Mouse (Mus musculus): Measurements from ENCODE around the gene C77080.

C77080 gene

DNA sequence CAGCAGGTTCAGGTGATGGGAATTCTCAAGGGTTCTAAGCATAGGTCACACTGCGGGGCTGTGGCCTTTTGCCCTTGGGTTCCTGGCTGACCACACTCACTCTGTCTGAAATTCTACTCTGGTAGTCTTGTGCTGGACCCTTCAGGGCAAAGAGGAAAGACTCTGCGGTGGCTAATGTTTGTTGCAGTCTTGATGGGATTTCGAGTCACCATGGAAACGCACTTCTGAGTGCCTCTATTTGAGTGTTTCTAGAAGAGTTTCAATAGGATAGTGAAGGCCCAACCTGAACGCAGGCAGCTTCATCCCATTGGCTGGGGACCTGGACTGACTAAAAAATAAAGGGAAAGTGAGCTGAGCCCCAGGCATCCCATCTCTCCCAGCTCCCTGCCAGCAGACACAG is 5.6 kb upstream of the C77080 start:
- no peak for DNase-seq (ENCODE audit: low spot score in 2 of 2)

DNA sequence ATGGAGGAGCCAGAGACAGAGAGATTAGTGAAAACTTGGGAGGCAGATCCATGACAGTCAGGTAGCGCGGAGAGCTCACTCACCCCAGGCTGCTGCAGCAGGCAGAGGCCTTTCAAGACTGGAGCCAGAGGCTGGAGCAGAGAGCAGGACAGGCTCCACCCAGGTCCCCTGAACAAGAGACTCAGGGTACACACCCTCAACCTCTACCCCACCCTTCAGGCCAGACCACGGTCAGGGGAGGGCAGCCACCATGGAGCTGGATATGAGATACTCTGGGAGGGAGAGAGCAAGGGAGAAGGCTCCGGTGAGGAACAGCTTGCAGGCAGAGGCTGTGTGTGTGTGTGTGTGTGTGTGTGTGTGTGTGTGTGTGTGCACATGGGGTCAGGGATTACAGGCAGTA is 5.0 kb upstream of the C77080 start:
- no peak for DNase-seq (ENCODE audit: low spot score in 2 of 2)

- peak; percentile 57 to 69 for DNase-seq (ENCODE audit: low spot score in 2 of 2)
These were observed 2.2 kb upstream of the C77080 start for GRCm38 (mm10) chr4:129263225-129264021.

DNA sequence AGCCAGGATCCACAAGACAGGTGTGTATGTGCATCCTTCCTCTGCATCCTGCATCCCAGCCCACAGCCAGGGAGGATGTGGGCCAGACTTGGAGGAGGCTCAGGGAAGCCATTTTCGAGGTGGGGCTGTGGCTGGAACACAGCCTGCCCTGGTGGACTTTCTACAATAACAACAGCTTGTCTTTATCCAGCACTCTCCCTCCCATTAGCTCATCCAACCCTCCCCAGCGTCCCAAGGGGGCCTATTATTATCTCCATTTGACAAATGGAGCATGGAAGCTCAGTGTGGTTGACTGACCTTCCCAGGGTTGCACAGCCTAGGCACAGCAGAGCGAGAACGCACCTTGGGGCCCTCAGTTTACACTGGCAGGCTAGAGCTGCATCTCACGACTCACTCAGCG is 526 bp downstream of the C77080 start:
- no peak for DNase-seq (ENCODE audit: low spot score in 2 of 2)

GRCm38 (mm10) chr4:129259101-129259500 is 2.1 kb downstream of the C77080 start:
- no peak for DNase-seq (ENCODE audit: low spot score in 2 of 2)

- DNase-seq (ENCODE audit: low spot score in 2 of 2): no peak
These were observed 4.5 kb downstream of the C77080 start for GRCm38 (mm10) chr4:129256450-129257380.

GRCm38 (mm10) chr4:129254571-129254970 is 6.6 kb downstream of the C77080 start:
- DNase-seq (ENCODE audit: low spot score in 2 of 2): no peak

DNA sequence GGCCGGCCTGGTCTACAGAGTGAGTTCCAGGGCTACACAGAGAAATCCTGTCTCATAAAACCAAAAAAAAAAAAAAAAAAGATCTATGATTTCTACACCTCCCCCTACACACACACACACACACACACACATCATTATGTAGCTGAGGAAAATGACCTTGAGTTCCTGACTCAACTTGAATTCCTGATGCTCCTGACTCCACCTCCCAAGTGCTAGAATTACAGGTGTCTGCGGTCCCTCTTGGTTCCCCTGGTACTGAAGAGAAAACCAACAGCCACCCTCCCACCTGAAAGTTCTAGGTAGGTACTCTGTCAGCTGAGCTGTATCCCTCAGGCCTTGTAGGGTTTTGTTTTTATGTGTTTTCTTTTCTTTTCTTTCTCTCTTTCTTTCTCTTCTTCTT is 8.7 kb downstream of the C77080 start:
- no peak for DNase-seq (ENCODE audit: low spot score in 2 of 2)

DNA sequence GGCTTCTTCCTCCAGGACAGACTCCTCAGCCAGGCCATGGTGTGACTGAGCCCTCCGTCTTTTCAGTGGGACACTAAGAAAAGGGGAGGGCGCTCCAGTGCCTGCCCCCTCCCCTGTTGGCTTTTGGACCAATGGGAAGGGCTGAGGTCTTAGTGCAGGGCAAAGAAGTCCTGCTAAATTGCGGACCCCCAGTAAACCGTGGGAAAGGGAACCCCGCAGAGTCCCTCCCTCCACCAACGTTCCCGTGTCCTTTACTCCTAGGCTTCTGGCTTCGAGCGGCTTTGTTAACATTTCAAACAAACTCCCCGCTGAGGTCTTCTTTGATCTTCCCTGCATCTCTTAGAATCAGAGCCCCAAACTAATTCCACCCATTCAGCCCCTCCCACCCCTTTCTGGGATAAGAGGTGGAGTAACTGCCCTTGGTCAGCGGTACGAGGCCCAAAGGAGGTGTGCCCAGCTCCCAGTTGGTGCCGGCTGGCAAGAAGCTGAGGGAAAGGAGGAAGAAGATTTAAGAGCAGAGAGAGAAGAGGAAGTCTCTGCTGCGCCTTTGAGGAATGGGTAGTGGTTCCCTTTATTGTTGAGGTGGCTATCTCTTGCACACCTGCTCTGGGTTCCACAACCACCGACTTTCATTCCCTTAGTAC is 9.6 kb downstream of the C77080 start:
- DNase-seq (ENCODE audit: low spot score in 2 of 2): no peak

DNA sequence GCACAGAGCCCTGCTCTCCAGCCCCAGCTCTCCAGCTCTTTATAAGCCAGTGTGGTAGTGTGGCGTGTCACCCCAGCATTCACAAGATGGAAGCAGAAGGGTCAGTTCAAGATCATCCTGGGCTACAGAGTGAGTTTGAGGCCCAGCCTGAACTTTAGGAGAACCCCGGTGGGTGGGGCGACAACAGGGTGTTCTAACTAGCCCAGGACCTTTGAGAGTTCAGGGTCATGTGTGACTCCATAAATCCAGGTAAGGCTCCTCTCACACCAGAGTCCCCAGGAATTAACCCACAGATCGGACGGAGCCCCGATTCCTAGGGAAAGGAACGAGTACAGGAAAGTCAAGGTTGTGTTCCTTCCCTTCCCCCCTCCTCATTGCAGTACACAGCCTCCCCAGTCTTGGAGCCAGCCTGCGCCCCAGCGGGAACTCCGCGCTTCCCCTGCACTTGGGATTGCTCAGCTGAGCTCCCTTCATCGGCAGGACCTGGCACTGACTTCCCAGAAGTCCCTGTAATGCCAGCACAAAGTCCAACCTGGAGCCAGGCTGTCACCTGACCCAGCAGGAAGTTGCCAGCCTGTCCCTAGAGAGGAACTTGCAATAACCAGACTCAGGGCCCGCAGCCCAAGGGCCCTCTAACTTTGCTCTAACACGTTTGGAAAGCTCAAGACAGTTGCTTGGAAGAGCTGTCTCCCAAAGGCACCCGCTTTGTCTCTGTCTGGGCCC is 10.3 kb downstream of the C77080 start:
- no peak for DNase-seq (ENCODE audit: low spot score in 2 of 2)

- no peak for DNase-seq (ENCODE audit: low spot score in 2 of 2)
These were observed 11.9 kb downstream of the C77080 start for GRCm38 (mm10) chr4:129249288-129249687.

DNA sequence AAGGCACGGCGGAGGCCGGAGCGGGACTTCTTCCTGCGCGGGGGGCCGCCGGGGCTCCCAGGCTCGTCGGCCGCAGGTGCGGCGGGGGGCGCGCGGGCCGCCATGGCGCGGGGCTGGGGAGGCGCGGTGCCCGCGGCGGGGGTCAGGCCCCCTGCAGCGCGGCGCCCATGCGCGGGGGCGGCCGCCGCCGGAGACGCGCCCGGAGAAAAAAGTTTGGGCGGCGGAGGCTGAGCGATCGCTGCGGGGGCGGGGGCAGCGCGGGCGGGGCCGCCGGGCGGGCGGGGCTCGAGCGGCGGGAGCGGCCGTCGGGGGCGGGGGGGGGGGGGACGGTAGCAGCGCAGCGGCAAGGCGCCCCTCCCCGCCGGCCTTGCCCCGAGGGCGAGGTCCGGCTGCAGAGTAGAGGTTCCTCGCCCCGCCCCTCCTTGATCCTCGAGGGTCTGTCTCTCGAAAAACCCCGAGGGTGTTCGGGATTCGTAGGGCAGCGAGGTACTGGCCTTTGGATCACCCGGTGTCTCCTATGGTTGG is 12.9 kb downstream of the C77080 start:
- no peak for DNase-seq (ENCODE audit: low spot score in 2 of 2)

- no peak for DNase-seq (ENCODE audit: low spot score in 2 of 2)
These were observed 13.6 kb downstream of the C77080 start for GRCm38 (mm10) chr4:129247381-129248242.

- DNase-seq (ENCODE audit: low spot score in 2 of 2): no peak
These were observed 14.6 kb downstream of the C77080 start for GRCm38 (mm10) chr4:129246360-129247301.

DNA sequence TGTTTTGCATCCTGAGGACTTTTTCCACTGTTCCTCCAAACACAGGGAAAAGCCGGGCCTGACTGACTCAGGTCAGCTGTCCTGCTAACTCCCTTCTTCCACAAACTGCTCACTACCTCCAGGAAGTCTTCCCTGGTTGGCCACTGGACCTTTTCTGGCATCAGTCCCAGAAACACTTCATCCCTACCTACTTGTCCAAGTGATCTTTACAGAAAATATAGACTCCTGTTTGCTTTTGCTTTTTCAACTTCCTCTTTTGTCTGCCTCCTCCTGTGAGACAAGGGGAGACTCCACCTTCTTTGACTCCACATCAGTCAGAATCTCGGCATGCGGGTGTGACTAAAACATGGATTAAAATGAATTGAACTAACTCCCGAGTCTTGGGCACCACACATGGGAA is 16.4 kb downstream of the C77080 start:
- no peak for DNase-seq (ENCODE audit: low spot score in 2 of 2)

DNA sequence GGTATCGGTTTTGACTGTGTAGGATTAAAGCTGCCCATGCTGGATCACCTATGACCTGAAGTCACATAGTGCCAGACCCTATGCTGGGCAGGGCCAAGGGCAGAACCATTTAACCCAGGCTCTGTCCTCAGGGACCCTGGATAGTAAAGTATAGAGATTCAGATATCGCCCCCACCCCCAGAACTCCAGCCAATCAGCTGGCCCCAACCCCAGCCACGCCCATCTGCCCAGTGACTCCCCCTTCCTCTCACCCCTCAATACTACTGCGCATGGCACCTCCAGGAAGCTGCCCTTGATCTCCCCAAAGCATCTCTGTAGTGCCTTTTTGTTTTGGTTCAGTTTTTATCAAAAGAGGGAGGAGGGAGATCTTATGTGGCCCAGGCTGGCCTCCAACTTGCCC is 18.4 kb downstream of the C77080 start:
- DNase-seq (ENCODE audit: low spot score in 2 of 2): no peak

GRCm38 (mm10) chr4:129242327-129242726 is 18.9 kb downstream of the C77080 start:
- DNase-seq (ENCODE audit: low spot score in 2 of 2): no peak

GRCm38 (mm10) chr4:129241898-129242297 is 19.3 kb downstream of the C77080 start:
- DNase-seq (ENCODE audit: low spot score in 2 of 2): no peak

GRCm38 (mm10) chr4:129239075-129239474 is 22.1 kb downstream of the C77080 start:
- DNase-seq (ENCODE audit: low spot score in 2 of 2): peak; percentile 72 to 77
